Comparison of ENCODE assay signal across 9 mouse cellular contexts in genomic region chr10:62231395-62231732, GRCm38 (mm10). TPM values are rescaled to one million over a fixed set of nuclear protein-coding genes. Genes with fewer than 3 reads are reported as not detected.
A peak's percentile ranks its signal among the peaks of the same experiment; 100 is the strongest.
DNase-seq lines count a peak whose midpoint lies in the region; ATAC-seq and TF ChIP-seq lines count a peak whose summit lies in the region.
"Had no signal": no experiment of that assay in that cellular context is flagged by ENCODE, and none has a peak within 500 bp of the region (broad histone marks: within the 10 kb centered on the region; RNA-seq: fewer than 3 reads in every experiment).

No protein-coding gene starts in this region.

- H3K36me3 ChIP-seq in megakaryocyte, embryonic 14.5 days (replicated peaks; ENCODE audit: low read length), result no peaks in the 10 kb centered on the region
- no peaks in the 10 kb centered on the region for H3K36me3 ChIP-seq in limb, embryonic 15.5 days
- H3K36me3 ChIP-seq in stomach, postnatal 0 days (ENCODE audit: control insufficient read depth, insufficient read depth, low read length), result no peaks in the 10 kb centered on the region

- peak overlapping the region; percentile 64 for H3K4me3 ChIP-seq in cerebellum, adult 2 months (replicated peaks; ENCODE audit: insufficient read depth, low read depth, low read length)
- peak overlapping the region; percentile 86 for H3K4me3 ChIP-seq in megakaryocyte, embryonic 14.5 days (replicated peaks)
- peak overlapping the region; percentile 60 for H3K4me3 ChIP-seq in limb, embryonic 15.5 days
- peak overlapping the region; percentile 71 for H3K4me3 ChIP-seq in stomach, postnatal 0 days (ENCODE audit: low read depth, low read length)

- no peak for ATAC-seq in megakaryocyte, adult 5-6 weeks (ENCODE audit: poor library complexity, severe bottlenecking)
- no peak for ATAC-seq in limb, embryonic 15.5 days (ENCODE audit: insufficient number of reproducible peaks, low FRiP score, low TSS enrichment, low read depth)
- no peak for ATAC-seq in stomach, postnatal 0 days (ENCODE audit: low FRiP score, low TSS enrichment)

- no peak for TF ChIP-seq POLR2A in cerebellum, adult 2 months (IDR thresholded peaks at IDR 0.05; ENCODE audit: borderline replicate concordance, insufficient read depth, low read length)

- no peaks in the 10 kb centered on the region for H3K9me3 ChIP-seq in megakaryocyte, embryonic 14.5 days
- H3K9me3 ChIP-seq in limb, embryonic 15.5 days, result no peaks in the 10 kb centered on the region
- H3K9me3 ChIP-seq in stomach, postnatal 0 days (ENCODE audit: control insufficient read depth, low read length), result no peaks in the 10 kb centered on the region

- H3K4me1 ChIP-seq in cerebellum, adult 2 months (ENCODE audit: control insufficient read depth, insufficient read depth, low read length), result peaks cover 12% of the 10 kb centered on the region
- peaks cover 13% of the 10 kb centered on the region for H3K4me1 ChIP-seq in megakaryocyte, embryonic 14.5 days
- peaks cover 10% of the 10 kb centered on the region for H3K4me1 ChIP-seq in limb, embryonic 15.5 days
- no peaks in the 10 kb centered on the region for H3K4me1 ChIP-seq in stomach, postnatal 0 days (replicated peaks; ENCODE audit: control insufficient read depth, insufficient read depth)

- TF ChIP-seq CTCF in cerebellum, adult 2 months (IDR thresholded peaks at IDR 0.05; ENCODE audit: borderline replicate concordance, insufficient read depth, low read depth, low read length), result no peak
- no peak for TF ChIP-seq CTCF in stomach, postnatal 0 days (IDR thresholded peaks at IDR 0.05; ENCODE audit: low read depth)

- TF ChIP-seq EP300 in stomach, postnatal 0 days (optimal IDR thresholded peaks at IDR 0.05), result no peak

- H3K9ac ChIP-seq in limb, embryonic 15.5 days, result no peak overlapping the region
- H3K9ac ChIP-seq in stomach, postnatal 0 days (ENCODE audit: low read length), result no peak overlapping the region; the same call in 1 of the 2 replicates

- no peak overlapping the region for H3K27ac ChIP-seq in cerebellum, adult 2 months (ENCODE audit: insufficient read depth, low read length)
- no peak overlapping the region for H3K27ac ChIP-seq in limb, embryonic 15.5 days
- no peak overlapping the region for H3K27ac ChIP-seq in stomach, postnatal 0 days (replicated peaks)
- H3K27ac ChIP-seq: macrophage had no signal

- H3K27me3 ChIP-seq in cerebellum, adult 2 months (ENCODE audit: control insufficient read depth, insufficient read depth, low read length), result no peaks in the 10 kb centered on the region
- peaks cover 80% of the 10 kb centered on the region for H3K27me3 ChIP-seq in megakaryocyte, embryonic 14.5 days (replicated peaks)
- no peaks in the 10 kb centered on the region for H3K27me3 ChIP-seq in limb, embryonic 15.5 days
- no peaks in the 10 kb centered on the region for H3K27me3 ChIP-seq in stomach, postnatal 0 days (ENCODE audit: control insufficient read depth, insufficient read depth, low read length)

- 5% methylated on average over 13 of the region's 13 CpGs for WGBS in cerebellum, adult 2 months
- WGBS in limb, embryonic 15.5 days, result 3% methylated on average over 13 of the region's 13 CpGs
- WGBS in stomach, postnatal 0 days, result 4% methylated on average over 13 of the region's 13 CpGs

- DNase-seq in cerebellum, adult 2 months, result no peak
- no peak for DNase-seq in cerebellum, postnatal 36 days
- DNase-seq in stomach, postnatal 0 days (ENCODE audit: low spot score), result no peak
- DNase-seq in urinary bladder, postnatal 4 days (ENCODE audit: low spot score in 2 of 2), result no peak
- no peak for DNase-seq in MN1 (ENCODE audit: low spot score)

- H3K4me2 ChIP-seq in limb, embryonic 15.5 days, result peak overlapping the region; percentile 96
- H3K4me2 ChIP-seq in stomach, postnatal 0 days (replicated peaks; ENCODE audit: low read depth), result peak overlapping the region; percentile 78

RNA-seq across cellular contexts. Expression of gene Tspan15, which starts 0.3 kb away (rescaled TPM):
- polyA plus RNA-seq in cerebellum, adult 2 months (2012; rRNA removed), result 51.2 and 55.0 TPM in 2 replicates
- not detected in 2 replicates for polyA plus RNA-seq in megakaryocyte, embryonic 14.5 days (2012; ENCODE audit: insufficient read depth, low replicate concordance)
- 0.20 and 0.80 TPM in 2 replicates for total RNA-seq in megakaryocyte, adult 5-6 weeks (2015)
- 0.18 and 0.24 TPM in 2 replicates for total RNA-seq in megakaryocyte, adult 5-6 weeks (2017)
- 16.3 and 17.2 TPM in 2 replicates for polyA plus RNA-seq in limb, embryonic 15.5 days (2015; fragmentation: Nextera tagmentation; extraction: Ambion mirVana)
- polyA plus RNA-seq in stomach, postnatal 0 days (2015; fragmentation: Nextera tagmentation; extraction: Ambion mirVana), result 97.4 and 112 TPM in 2 replicates
- polyA plus RNA-seq: macrophage had no signal

RNA-seq across cellular contexts. Expression of gene Tacr2, which starts 20.9 kb away (rescaled TPM):
- 0.07 TPM in 1 of 2 replicates, not detected in the other for polyA plus RNA-seq in cerebellum, adult 2 months (2012; rRNA removed)
- not detected in 2 replicates for polyA plus RNA-seq in megakaryocyte, embryonic 14.5 days (2012; ENCODE audit: insufficient read depth, low replicate concordance)
- not detected in 2 replicates for total RNA-seq in megakaryocyte, adult 5-6 weeks (2015)
- not detected in 2 replicates for total RNA-seq in megakaryocyte, adult 5-6 weeks (2017)
- not detected in 2 replicates for polyA plus RNA-seq in limb, embryonic 15.5 days (2015; fragmentation: Nextera tagmentation; extraction: Ambion mirVana)
- 1.3 and 1.6 TPM in 2 replicates for polyA plus RNA-seq in stomach, postnatal 0 days (2015; fragmentation: Nextera tagmentation; extraction: Ambion mirVana)
- polyA plus RNA-seq: macrophage had no signal

Comparison
In these comparisons a context has a peak if more than half of its experiments do, and no peak if none do; other contexts are left out.
1. RNA of gene Tspan15, which starts 0.3 kb away (polyA plus RNA-seq): 97.4 to 112 TPM in stomach, postnatal 0 days, 51.2 to 55.0 TPM in cerebellum, adult 2 months and 16.3 to 17.2 TPM in limb, embryonic 15.5 days; not detected in megakaryocyte, embryonic 14.5 days; every median in the first group is over 10 times any median in the second.
2. Peak in every context shown above with its lines, with median percentiles within 50 percentile points of each other: H3K4me3 ChIP-seq.